Mouse (Mus musculus) cerebellum, adult 8-10 months (tissue): ENCODE results near the gene Gm14147.
"Not testable (repeated sequence)": the region's sequence is repeated elsewhere in the genome, so short reads cannot be mapped to it uniquely, and the experiment has no call there.

Experiments used
- DNase-seq: peaks from one replicate; pipeline ENCODE4 v3.0.0; 2022

The Gm14147 gene

DNA sequence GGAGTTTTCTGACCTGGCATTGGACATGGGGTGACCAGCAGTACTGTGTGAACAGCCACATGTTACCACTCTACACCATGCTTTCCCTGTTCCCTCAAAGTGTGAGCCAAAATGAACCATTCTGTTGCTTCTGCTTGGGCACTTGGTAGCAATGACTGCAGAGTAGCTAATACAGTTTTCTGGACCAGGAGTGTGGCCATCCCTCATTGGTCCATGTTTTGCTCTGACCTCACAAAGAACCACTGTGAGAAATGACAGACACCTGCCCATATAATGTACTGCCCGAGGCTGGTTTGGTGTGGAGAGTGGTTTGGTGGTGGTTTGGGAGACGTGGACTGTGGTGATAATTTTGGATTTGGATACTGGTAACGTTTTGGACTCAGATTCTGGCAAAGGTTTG lies at the start of gene Gm14147:
Gene Gm14147, plus strand, starts transcription at position 301 of the 400 bp plus-strand sequence.
- DNase-seq: not testable (repeated sequence)

DNA sequence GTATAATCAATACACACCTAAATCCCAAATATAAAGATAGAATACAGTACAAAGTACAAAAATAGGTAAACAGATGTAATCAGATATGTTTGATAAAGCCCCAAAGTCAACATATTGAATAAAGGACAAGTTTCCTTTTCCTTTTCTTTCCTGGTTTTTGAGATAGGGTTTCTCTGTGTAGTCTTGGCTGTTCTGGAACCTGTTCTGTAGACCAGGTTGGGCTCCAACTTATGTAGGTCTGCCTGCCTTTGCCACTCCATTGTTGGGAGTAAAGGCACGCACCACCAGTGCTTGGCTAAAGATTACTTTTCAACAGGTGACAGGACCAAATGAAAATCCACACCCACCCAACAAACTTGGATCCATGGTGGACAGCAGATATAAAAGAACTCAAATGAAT lies 41.4 kb upstream of the Gm14147 start:
- no peak for DNase-seq

GRCm38 (mm10) chr2:151092250-151092649 lies 5.8 kb upstream of the Gm14147 start, which contains the start of gene Gm14151:
Gene Gm14151, minus strand, starts transcription at chr2:151092350.
- DNase-seq: not testable (repeated sequence)
